Mouse (Mus musculus): Measurements from ENCODE around the gene Plpp4. TPM values are rescaled to one million over a fixed set of nuclear protein-coding genes. Genes with fewer than 3 reads are reported as not detected.

Plpp4 gene
- total RNA-seq (2022): not detected

DNA sequence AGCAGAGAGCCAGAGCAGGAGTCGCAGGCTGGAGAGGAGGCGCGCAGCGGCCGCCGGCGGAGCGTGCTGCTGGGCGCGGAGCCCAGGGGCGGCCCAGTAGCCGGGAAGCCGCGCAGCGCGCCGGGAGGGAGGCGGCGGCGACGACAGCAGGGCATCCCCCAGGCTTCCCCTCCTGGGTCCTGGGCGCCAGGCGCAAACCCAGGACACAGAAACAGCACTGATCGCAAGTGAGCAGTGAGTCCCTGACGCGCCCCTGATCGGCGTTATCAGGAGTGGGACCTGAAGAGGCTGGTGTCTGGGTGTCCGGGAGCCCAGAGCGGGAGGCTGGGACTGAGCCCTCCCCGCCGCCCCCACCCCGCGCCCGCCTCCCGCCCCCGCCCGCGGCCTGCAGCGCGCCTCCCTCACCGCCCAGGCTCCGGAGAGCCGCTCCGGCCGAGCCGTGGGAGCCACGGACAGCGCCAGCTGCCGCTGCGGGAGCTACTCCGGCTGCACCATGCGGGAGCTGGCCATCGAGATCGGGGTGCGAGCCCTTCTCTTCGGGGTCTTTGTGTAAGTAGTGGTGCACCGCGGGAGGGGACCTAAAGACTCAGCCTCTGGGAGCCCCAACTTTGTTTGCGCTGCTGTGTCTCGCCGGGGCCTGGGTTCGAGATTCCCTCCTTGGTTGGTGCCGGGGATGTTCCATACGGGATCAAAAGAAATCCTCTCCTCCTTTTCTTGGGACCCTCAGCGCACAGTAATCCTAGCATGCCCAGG is at the start of gene Plpp4:
TSS of gene Plpp4 (plus strand) at position 411 of the 753 bp plus-strand sequence.
- no peak for DNase-seq (ENCODE audit: low spot score)

DNA sequence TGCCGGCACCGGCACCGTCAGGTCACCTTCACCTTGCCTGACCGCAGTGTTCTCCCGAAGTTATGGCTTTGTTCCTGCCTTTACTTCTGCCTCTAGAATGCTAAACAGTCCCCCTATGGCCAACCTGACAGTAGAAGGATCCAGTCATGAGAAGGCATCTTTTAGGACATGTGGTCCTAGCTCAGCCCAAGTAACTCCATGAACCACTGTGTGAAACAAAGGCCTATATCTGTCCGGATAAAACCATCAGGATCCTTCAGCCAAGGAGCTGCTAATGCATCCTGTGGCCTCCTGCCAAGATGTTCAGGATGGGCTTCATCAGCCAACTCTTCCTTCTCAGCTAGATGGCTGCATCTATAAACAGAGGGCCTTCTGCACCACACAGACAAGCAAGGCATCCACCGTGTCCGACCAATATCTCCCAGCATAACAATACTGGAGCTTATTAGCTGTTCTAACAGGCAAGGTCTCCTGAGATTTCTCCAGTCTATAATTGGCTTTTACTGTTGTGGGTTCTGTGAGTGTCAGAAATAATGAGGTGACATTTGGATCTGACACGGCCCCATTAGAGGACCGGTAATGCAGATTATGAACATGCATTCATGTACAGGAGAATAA is 40.8 kb upstream of the Plpp4 start:
- no peak for DNase-seq (ENCODE audit: low spot score)

DNA sequence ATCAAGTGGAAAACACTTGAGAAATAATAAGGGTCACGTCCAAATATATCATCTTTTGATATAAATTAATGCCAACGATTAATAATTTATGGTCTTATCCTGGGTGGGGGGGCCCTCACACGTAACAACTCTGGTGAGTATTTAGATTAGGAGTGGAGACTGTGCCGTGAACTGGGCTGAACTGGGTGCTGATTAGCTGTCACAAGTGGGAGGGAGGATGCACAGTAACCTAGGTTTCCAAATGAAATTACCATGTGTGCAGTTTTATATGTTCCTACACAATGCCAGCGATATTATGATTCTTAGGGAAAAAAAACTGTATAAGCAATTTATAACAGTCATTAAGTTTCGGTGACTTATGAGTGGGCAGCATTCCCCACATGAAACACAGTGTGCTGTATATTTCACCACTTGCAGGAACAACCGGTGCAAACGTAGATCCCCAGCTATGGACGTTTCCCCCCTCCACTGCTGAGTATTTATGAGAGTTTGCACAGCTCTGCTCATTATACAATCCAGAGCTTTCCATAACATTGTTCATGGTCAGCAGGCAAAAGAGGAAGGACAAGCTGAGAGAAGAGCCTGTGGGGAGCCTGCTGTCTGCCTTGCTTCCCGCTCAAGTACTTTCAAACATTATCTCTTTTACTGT is 40.2 kb upstream of the Plpp4 start:
- no peak for DNase-seq (ENCODE audit: low spot score)

DNA sequence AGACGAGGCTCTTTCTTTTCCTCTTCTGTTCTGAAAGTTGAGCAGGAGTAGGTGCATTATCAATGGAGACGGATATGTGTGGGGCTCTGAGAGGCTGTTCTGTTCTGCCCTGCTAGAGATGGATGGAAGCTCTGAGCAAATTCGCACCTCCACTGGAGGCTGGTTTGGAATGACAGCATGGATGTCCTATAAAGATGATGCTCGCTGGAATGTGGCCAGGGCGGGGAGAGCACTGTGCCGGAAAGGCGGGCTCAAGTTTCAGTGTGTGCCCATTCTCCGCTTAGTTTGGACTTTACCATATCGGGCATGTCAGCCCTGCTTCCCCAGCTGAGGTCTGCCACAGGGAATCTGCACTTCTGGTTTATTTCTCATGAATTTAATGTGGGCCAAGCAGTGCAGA is 35.9 kb upstream of the Plpp4 start:
- DNase-seq (ENCODE audit: low spot score): no peak

DNA sequence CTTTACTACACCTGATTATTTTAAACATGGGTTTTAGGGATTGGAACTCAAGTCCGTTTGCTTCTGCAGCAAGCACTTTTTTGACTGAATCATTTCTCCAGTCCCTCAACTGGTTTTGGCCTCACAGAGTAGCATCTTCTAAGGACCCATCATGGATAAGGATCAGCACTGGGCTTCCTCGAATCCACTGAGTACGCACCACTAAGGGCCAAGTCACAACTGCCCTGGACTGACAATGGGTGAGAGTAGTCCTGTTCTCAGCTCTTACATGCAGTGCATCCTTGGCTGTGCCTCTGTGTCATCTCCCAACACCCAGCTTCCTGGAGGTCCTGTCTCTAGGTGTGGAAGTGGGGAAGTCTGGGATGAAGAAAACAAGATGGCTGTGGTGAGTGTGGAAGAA is 35.2 kb upstream of the Plpp4 start:
- no peak for DNase-seq (ENCODE audit: low spot score)

DNA sequence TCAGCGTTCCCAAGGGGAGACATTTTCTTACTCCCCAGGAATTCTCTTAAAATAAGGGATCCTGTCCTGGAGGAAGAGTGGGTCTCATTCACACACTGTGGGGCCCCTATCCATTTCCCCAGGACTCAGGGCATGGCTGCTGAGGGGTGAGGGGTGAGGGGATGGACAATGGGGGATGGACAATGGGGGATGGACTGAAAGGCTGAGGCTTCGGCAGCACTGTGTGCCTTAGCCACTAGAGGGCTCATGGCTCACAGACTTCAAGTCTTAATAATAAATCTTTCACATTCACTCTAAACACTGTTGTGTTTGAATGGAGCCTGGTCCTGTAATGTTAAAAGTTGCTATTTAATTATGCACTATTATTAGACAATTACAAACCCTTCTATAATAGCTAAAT is 21.4 kb upstream of the Plpp4 start:
- DNase-seq (ENCODE audit: low spot score): no peak

DNA sequence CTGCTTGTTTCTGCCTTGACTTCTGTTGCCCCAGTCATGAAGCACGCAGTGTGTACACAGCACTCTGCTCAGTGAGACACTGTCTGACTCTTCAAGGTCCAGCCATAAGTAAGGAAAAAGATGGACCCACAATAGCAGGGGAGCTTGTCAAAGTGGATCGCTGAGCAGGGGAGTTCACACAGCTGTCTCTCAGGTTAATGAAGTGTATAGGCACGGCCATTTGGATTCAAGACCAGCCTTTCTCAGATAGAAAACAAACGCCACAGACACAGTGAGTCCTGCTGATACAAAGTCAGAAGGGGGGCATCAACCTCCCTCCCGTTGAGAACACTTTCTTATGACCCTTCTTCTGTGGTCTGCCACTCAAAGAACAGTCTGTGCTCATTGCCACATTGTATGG is 20.8 kb upstream of the Plpp4 start:
- DNase-seq (ENCODE audit: low spot score): no peak

DNA sequence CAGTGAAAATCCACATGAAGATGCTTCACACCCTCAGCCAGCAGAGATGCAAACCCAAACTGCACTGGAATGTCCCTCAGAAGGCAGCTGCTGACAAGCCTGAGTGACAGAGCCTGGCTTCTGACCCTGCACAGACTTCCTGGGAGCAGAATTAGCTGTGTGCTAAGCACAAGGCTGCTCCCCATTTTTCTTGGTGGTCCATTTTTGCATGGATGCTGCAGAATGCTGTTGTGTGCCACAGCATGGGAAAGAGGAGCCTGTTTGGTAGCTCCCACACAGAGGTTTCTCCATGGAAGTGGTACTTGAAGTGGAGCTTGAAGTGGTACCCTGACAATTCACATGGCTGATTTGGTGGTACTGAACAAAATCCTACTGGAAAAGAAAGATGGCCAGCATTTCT is 5.8 kb upstream of the Plpp4 start:
- no peak for DNase-seq (ENCODE audit: low spot score)

DNA sequence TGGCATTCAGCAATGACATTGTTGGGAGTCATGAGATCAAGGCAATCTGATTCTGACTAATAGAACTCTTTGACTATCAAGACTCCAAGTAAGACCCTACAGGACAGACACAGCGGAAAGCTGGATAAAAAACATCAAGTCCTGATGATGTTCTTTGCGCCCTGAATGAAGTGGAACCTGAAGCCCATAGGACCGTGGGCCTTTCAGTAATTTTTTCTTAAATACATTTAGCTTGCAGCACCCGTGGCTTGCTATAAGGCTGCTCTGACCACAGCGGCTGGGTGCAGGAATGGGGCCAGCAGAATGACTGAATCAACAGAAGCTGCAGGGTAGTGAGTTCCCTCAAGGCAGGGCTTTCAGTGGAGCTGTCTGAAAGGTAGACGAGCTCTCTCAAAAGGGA is 3.4 kb upstream of the Plpp4 start:
- no peak for DNase-seq (ENCODE audit: low spot score)

DNA sequence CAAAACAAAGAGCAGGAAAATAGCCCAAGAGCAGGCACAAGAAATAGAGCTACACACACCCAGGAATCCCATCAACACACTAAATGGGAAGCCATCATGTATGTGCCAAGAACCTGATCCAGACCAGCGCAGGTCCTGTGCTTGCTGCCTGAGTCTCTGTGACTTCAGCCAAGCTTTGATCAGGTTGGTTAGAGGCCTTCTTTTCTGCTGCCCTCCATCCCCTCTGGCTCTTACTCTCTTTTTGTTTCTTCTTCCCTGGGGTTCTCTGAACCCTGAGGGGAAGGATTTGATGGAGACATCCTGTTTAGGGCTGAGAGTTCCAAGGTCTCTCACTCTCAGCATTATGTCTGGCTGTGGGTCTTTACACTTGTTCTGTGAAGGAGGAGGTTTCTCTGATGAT is 2.7 kb upstream of the Plpp4 start:
- DNase-seq (ENCODE audit: low spot score): no peak

DNA sequence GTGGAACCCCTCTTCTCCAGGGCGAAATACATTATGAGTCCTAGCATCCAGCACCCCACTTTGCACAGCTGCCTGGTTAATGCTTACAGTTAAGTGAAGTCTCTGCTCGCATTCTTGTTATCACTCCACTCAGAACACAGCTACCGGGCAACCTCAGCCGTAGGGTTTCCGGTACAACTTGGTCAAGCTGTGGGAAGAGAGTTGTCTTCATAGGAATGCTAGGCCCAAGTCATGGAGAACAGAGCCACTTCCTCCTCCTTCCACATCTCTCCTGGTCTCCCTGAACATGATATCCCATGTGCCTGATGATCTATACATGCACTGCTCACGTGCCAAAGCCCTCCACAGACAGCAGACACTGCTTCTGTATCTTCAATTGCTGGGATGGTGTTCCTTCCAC is 1.4 kb upstream of the Plpp4 start:
- DNase-seq (ENCODE audit: low spot score): no peak

DNA sequence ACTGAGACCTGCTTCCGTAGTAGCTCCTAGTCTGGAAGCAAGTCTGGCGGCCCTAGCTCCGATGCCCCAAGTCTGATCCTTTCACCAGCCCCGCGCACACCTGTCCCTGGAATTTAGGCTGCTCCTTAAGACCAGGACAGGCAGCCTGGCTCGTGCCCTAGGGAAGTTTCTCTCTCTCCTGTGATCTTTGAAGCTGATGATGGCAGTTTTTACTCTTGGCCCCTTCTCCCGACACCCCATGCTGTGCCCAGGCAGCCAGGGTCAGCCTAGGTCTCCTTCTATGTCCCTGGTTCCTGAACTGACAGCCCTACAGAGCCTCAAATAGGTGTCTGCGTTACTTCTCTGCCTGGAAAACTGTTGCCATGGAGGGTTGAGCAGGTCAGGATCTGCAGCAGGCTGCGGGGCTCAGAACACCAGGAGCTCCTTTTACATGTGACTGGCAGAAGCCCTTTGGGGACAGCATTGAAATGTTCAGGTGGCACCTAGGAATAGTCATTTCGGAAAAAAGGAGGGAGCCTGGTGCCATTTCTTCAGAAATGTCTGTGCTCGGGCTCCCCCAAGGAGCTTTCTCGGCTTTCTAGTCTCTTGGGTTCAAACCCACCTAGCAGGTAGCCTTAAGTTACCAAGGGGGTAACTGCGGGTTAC is 665 bp downstream of the Plpp4 start:
- no peak for DNase-seq (ENCODE audit: low spot score)

DNA sequence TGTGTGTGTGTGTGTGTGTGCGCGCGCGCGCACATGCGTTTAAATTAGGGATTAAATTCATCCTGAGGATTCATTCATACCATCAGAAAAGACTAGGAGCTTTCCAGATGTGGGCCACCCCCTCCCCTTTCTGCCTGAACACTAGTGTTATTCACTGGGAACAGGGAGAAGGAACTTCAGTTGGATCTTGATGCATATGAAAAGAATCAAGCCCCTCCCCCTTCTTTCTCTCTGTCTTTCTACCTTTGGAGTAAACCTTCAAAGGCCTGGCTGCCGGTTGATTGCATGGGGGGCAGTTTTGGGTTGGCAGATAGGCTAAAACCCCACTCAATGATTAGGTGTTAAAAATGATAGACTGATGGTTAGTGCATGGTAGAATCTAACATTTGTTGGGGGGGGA is 1.5 kb downstream of the Plpp4 start:
- DNase-seq (ENCODE audit: low spot score): no peak

DNA sequence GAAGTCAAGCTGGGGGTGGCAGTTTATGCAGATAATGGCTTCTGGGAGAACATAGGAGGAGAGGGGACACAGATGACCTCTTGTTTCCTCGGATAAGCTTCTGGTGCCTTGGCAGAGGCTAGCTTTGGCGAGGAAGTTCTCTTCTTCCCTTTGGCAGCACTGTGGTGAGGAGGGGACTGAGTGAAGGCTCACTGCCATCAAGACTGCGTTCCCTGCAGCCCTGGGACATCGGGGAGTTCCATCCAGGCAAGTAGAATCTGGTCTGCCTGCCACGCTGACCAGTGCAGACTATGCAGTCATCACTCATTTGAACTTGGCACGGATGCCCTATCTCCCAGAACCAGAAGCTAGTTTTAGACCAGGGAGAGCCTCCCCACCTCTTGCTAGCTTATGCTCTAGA is 2.4 kb downstream of the Plpp4 start:
- DNase-seq (ENCODE audit: low spot score): no peak

DNA sequence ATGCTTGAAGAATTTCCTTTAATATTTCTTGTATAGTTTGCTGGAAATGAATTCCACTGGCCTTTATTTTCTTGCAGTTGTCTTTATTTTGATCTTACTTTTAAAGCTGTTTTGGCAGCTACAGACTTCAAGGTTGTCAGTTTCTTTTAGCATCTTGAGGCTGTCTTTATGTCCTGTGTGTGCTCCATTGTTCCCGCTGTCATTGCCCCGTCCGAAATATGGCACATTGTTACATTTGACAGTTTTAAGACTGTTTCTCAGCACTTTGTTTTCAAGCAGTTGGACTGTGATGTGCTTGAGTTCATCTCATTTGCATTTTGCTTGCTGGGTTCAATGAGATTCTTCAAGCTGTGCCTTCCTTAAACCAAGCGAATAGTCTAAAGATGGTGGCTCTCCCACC is 17.0 kb downstream of the Plpp4 start:
- no peak for DNase-seq (ENCODE audit: low spot score)

DNA sequence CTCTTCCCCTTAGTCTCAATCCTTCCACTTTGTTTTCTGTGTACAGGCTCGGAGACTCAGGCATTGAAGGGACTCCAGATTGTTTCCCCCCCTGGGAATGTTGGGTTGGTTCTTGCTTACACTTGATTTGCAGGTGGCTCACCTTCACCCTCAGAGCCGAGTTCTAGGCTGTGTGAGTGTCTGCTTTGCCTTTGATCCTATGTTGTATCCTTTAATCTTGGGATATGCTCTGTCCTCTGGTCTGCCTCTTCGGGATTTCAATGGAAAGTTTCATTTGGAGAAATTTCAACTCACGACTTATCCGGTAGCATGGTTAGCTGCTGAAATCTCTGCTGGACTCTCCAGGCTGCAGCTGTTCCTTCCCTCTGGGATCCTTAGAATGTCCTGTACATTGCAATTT is 17.9 kb downstream of the Plpp4 start:
- no peak for DNase-seq (ENCODE audit: low spot score)

DNA sequence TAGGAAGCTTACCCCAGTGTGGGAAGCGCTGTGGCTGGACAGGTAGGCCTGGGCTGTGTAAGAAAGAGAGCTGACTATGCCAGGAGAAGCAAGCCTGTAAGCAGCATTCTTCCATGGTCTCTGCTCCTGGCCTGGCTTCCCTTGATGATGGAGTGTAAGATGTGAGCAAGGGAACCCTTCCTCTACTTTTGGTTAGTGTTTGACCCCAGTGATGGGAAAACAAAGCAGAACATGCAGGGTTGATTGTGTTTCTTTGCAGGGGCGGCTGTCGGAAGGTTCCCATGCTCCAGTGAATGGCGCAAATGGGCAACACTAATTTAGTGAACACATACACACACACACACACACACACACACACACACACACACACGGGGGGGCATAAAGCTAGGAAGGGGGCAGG is 20.9 kb downstream of the Plpp4 start:
- no peak for DNase-seq (ENCODE audit: low spot score)

DNA sequence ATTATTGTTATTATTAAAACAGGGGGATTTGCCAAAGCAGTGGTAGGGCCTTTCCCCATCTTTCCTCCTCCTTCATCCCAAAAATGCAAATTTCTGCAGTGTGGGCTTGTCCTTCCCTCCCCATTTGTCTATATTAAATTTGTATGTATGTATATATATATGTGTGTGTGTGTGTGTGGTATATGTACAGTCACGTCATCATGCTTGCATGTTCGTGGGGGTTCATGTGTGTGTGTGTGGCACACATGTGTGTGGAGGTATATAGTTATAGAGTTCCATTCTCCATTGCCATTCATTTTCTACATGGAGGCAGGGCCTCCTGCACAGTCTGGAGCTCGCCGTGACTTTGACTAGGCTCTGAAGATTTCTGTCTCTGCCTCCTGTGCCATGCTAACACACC is 22.0 kb downstream of the Plpp4 start:
- no peak for DNase-seq (ENCODE audit: low spot score)

DNA sequence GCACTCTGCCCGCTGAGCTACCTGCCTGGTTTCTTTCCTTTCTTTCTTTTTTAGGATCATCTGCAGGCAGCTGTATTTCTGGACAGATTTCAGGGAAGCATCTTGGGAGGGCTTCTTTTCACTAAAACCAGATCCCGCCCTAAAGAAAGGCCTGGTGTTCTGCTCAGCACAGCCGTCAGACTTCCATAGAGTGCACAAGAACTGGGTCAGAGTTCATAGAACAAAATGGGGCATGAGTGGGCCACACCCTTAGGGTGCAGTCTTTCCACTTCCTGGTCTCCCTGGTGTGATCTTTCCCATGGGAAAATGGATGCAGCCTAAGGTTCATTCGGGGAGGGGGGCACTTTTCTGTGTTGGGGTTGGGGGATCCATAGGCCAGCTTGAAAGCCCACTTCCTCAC is 22.4 kb downstream of the Plpp4 start:
- no peak for DNase-seq (ENCODE audit: low spot score)

DNA sequence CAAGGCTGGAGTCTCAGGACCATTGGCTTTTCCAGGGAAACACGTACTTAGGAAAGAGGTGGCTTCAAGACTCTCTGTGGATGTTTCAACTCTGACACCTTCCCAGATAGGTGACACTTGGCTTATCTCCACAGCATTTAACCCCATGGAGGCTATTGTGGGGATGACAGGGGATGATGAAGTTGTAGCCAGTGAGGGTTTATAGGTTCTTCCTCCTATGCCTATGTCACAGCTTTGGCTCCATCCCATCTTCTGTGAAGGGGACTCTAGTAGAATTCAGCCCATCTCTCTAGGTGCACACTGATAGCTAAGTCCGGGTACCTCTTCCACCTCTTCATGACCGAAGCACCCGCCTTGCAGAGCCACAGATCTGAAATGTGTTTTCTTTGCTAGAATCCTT is 25.1 kb downstream of the Plpp4 start:
- DNase-seq (ENCODE audit: low spot score): no peak

DNA sequence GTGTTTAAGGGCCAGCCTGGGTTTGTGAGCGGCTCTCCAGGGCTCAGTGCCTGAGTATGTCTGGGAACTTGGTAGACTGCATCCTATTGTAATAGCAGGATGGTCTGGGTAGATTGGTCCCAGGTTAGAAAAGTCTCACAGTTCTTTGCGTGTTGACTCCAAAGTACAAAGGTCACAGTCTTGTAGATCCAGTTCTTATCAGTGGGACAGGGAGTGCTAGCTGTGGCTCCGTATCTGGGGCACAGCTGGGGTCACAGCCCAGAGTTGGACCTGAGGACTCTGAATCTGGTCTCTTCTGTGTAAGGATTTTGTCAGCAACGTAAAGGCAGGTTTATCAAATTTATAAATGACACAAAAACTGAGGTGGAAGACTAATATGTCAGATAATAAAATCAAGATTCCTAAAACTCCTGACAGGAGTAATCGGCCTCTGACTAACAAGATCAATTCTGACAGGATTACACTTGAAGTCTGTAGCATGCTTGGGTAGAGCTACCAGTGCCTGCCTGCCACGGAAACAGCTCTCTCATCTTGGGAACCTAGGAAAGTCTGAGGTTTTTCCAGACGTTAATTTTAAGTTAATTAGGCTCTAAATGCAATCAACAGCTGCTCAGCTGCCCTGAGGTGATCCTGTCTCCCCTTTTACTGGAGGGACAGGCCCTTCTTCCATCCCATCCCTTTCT is 28.5 kb downstream of the Plpp4 start:
- DNase-seq (ENCODE audit: low spot score): no peak

DNA sequence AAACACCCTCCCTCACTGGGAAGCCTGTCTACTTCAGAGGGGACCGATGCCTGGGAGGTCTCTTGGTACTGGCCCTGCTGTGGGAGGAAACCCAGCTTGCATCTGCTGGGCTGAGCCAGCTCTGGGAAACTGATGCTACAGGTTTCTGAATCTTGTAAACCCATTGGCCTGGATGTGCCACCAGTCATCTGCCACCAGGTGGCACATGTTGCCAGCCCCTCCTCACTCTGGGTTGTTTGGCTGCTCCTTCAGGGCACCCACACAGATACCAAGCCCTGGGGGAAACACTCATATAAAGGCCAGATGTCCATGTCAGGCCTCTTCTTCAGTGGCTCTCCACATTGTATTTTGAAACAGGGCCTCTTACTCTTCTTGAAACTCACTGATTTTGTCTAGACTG is 36.4 kb downstream of the Plpp4 start:
- DNase-seq (ENCODE audit: low spot score): no peak
